ENCODE assay signal across 15 mouse cellular contexts in genomic region chr14:47464426-47464825, GRCm38 (mm10).
"Had no signal": no experiment of that assay in that cellular context is flagged by ENCODE, and none has a peak within 500 bp of the region (broad histone marks: within the 10 kb centered on the region; RNA-seq: fewer than 3 reads in every experiment).

No protein-coding gene starts in this region.

- DNase-seq: retina, postnatal 1 day; right cerebral cortex, postnatal 14 days; right cerebral cortex, postnatal 25 days; spleen, adult 18-20 months; thymus, adult 18-20 months; thymus, adult 2 months; thymus, postnatal 14 days; thymus, postnatal 25 days; thymus, postnatal 36 days; thymus, postnatal 4 days had no signal

- H3K4me3 ChIP-seq: neural tube, embryonic 12.5 days; neural tube, embryonic 13.5 days; neural tube, embryonic 15.5 days; stomach, embryonic 15.5 days had no signal

- H3K27ac ChIP-seq: neural tube, embryonic 12.5 days; neural tube, embryonic 13.5 days; neural tube, embryonic 15.5 days; stomach, embryonic 15.5 days; stomach, postnatal 0 days had no signal
